Mouse (Mus musculus) limb, embryonic 12.5 days (tissue): Measurements from ENCODE around the gene Pdcd1. TPM values are rescaled to one million over a fixed set of nuclear protein-coding genes. Genes with fewer than 3 reads are reported as not detected.
"Not testable (repeated sequence)": the region's sequence is repeated elsewhere in the genome, so short reads cannot be mapped to it uniquely, and the experiment has no call there.

Experiments
- ATAC-seq: fragments of 200-750 bp; cut with Nextera tagmentation; 2 replicates; pipeline ENCODE4 v1.8.0; 2017; ENCODE audit warnings: low read depth, moderate TSS enrichment; ENCODE audit not compliant: insufficient number of reproducible peaks, insufficient read depth, low FRiP score, low TSS enrichment
- H3K27ac ChIP-seq: fragments of 300-500 bp; sonication (generic); 2 replicates; pipeline ENCODE4 v1.5.1; 2016; ENCODE audit warnings: mild to moderate bottlenecking, moderate library complexity
- H3K27me3 ChIP-seq: fragments of 300-500 bp; sonication (generic); 2 replicates; pipeline ENCODE4 v1.6.1; 2016; ENCODE audit warnings: mild to moderate bottlenecking, moderate library complexity
- H3K36me3 ChIP-seq: fragments of 300-500 bp; sonication (generic); 2 replicates; pipeline ENCODE4 v1.6.1; 2016; ENCODE audit warnings: mild to moderate bottlenecking, moderate library complexity
- H3K4me1 ChIP-seq: fragments of 300-500 bp; sonication (generic); replicated peaks from 2 replicates; pipeline ENCODE4 v1.6.1; 2016
- H3K4me2 ChIP-seq: fragments of 300-500 bp; sonication (generic); 2 replicates; pipeline ENCODE4 v1.6.1; 2016; ENCODE audit warnings: mild to moderate bottlenecking, moderate library complexity
- H3K4me3 ChIP-seq: fragments of 300-500 bp; sonication (generic); replicated peaks from 2 replicates; pipeline ENCODE4 v1.5.1; 2016; ENCODE audit warnings: mild to moderate bottlenecking
- H3K9ac ChIP-seq: fragments of 300-500 bp; sonication (generic); replicated peaks from 2 replicates; pipeline ENCODE4 v1.6.1; 2016; ENCODE audit warnings: mild to moderate bottlenecking, moderate library complexity
- H3K9me3 ChIP-seq: fragments of 300-500 bp; sonication (generic); 2 replicates; pipeline ENCODE4 v1.6.1; 2016; ENCODE audit warnings: mild to moderate bottlenecking, moderate library complexity
- WGBS: fragments of 180-500 bp; shearing (Covaris S2); methylation state at CpG from one replicate; pipeline ENCODE4 v1.1.7; 2016; 5-methylcytosine and 5-hydroxymethylcytosine counted together
- polyA plus RNA-seq: library from polyadenylated mRNA; unstranded; fragments of >200 nt; fragmentation: Nextera tagmentation; extraction: Ambion mirVana; gene quantifications from 2 replicates; pipeline ENCODE4 v1.2.1, GENCODE M21; 2016

Gene Pdcd1
- polyA plus RNA-seq, 1 experiment from 2014 or later = not detected

DNA sequence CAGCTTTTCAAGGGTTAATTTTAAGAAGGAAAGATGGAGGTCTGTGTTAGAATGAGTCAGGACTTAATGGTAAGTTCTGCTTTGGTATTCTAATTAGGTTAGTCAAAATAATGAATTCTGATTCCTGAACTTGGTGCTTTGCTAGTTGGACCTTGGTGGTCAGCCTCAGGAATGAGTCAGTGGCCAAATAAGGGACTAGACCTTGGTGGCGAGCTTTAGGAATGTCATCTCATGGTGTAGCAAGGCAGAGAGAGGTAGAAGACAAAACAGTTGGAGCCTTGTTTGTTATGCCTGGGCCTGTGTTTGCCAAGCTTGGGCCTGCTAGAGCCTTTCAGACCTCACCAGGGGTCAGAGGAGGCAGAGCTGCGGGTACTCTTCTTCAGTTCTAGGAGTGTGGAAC, 23.6 kb downstream of the Pdcd1 start:
- H3K4me2 ChIP-seq = no peak overlapping the region
- H3K36me3 ChIP-seq = no peaks in the 10 kb centered on the region
- H3K9me3 ChIP-seq = no peaks in the 10 kb centered on the region
- ATAC-seq = no peak
- H3K4me3 ChIP-seq = no peak overlapping the region
- no peaks in the 10 kb centered on the region for H3K27me3 ChIP-seq
- H3K27ac ChIP-seq = no peak overlapping the region
- 94% methylated on average over 2 of the region's 2 CpGs for WGBS
- no peaks in the 10 kb centered on the region for H3K4me1 ChIP-seq
- no peak overlapping the region for H3K9ac ChIP-seq

DNA sequence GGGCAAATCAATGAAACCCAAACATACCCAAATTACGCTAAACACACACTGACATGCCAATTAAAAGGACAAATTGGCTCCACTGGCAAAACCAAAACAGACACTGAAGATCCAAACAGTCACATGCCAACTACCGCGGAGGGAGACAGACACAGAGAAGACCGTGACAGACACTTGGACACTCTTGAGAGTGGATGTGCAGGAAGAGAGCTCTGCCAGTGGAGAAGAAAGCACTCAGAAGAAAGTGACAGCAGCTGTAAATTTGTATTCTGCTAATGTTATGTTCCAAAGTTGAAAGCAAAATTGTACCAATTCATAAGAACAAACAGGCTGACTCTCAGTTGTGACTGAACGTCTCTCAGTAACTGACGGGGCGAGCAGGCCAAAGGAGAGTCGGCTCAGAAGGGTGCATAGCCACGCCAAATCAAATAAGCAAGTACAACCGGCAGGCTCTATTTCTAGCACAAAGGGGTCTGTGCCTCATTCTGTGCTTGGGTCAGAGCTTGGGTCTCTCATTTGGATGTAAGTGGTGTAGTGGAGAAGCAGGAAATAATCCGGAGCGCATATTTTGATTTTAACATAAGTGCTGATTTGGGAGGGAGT, 24.7 kb downstream of the Pdcd1 start:
- H3K9me3 ChIP-seq = no peaks in the 10 kb centered on the region
- no peak overlapping the region for H3K4me3 ChIP-seq
- ATAC-seq = no peak
- no peaks in the 10 kb centered on the region for H3K4me1 ChIP-seq
- H3K27me3 ChIP-seq = no peaks in the 10 kb centered on the region
- H3K27ac ChIP-seq = no peak overlapping the region
- WGBS = 90% methylated on average over 12 of the region's 12 CpGs
- H3K36me3 ChIP-seq = no peaks in the 10 kb centered on the region
- no peak overlapping the region for H3K4me2 ChIP-seq
- no peak overlapping the region for H3K9ac ChIP-seq

DNA sequence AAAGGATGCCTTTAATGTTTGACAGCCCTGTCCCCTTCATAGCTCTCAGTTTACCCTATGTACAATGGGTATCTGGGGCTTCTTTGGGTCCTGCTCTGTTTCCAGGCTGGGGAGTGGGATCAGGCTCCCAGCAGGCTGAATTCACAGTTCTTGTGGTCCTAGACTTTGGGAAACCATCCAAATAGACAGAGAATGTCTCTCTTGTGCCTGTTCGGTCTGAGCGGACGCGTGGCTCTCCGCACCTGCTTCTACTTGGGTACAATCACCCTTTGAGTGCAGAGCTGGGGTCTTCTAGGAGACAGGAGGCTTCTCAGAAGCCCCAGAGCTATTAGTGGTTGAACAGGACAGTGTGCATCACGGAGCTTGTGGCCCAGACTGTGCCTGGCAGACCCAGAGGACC, 32.2 kb downstream of the Pdcd1 start, which contains the start of gene Neu4:
TSS of gene Neu4 (plus strand) at position 301 of the 400 bp plus-strand sequence.
- Histone ChIP-seq H3K27me3 (no peaks in the 10 kb centered on the region), H3K4me1 (no peaks in the 10 kb centered on the region), H3K4me2 (no peak within 1 kb of the TSS), H3K4me3 (no peak within 1 kb of the TSS), H3K36me3 (no peaks in the 10 kb centered on the region), H3K9ac (no peak within 1 kb of the TSS), H3K9me3 (no peaks in the 10 kb centered on the region), H3K27ac (no peak within 1 kb of the TSS)
- WGBS = 83% methylated on average over 6 of the region's 6 CpGs
- ATAC-seq = no peak

DNA sequence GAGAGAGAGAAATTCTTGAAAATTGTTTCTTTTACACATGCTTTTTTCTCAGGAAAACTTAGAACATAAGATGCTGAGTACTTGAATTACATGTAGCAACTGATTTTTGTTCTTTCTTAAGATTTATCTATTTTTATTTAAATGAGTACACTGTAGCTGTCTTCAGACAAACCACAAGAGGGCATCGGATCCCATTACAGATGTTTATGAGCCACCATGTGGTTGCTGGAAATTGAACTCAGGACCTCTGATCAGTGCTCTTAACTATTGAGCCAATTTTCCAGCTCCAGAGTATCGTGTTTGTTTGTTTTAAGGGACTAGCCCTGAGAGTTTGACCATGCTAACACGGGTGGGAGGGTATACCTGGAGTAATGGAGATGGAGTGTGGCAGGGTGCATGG, 40.7 kb downstream of the Pdcd1 start:
- no peaks in the 10 kb centered on the region for H3K9me3 ChIP-seq
- H3K27ac ChIP-seq = no peak overlapping the region
- no peak overlapping the region for H3K4me3 ChIP-seq
- H3K9ac ChIP-seq = no peak overlapping the region
- 68% methylated on average over 3 of the region's 3 CpGs for WGBS
- no peaks in the 10 kb centered on the region for H3K36me3 ChIP-seq
- no peak overlapping the region for H3K4me2 ChIP-seq
- H3K27me3 ChIP-seq = no peaks in the 10 kb centered on the region
- no peaks in the 10 kb centered on the region for H3K4me1 ChIP-seq
- ATAC-seq = no peak

DNA sequence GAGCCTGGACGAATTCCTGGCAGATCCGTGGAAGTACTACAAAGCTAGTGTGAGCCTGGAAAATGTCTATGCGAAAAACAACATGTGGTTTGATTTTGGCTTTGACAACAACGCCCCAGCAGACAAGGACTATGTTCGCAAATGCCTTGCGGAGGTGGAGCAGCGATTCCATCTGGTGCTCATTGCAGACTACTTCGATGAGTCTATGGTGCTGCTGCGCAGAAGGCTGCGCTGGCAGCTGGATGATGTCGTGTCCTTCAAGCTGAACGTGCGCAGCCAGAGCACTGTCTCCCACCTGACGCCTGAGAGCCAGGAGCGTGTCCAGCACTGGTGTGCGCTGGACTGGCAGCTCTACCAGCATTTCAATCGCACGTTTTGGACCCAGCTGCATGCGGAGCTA, 43.5 kb downstream of the Pdcd1 start:
- peak; percentile 52; the same call in 1 of the 2 replicates for ATAC-seq
- not testable (repeated sequence) for H3K27me3 ChIP-seq, H3K27ac ChIP-seq, H3K9ac ChIP-seq, H3K4me2 ChIP-seq, H3K36me3 ChIP-seq, H3K4me3 ChIP-seq, H3K4me1 ChIP-seq, H3K9me3 ChIP-seq
- 76% methylated on average over 16 of the region's 19 CpGs for WGBS

DNA sequence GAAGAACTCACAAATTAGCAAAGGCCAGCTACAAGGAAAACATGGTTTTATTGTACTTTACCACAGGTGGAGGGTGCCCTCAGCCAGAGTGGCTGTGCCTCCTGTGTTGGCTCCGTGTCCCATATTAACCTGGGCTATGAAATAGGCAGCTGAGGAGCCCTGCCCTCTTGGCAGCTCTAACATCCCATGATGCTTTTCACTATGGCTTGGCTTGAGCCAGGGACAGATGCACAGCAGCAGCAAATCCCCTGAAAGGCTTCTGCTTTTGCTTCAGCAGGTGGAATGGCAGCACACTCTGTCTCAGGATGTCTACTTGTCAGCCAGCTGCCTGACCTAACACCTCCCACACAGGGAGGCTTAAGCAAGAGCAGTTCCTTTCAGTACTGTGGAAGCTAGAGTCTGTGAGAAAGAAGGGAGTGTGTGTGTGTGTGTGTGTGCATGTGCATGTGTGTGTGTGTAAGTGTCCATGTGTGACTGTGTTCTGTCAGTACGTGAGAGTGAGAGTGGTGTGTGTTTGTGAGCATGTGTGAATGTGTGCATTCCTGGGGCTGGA, 46.3 kb downstream of the Pdcd1 start:
- WGBS = 72% methylated on average over 2 of the region's 2 CpGs
- not testable (repeated sequence) for H3K27ac ChIP-seq, H3K4me3 ChIP-seq, H3K36me3 ChIP-seq, H3K9me3 ChIP-seq, H3K9ac ChIP-seq, H3K4me2 ChIP-seq, H3K4me1 ChIP-seq, H3K27me3 ChIP-seq, ATAC-seq

DNA sequence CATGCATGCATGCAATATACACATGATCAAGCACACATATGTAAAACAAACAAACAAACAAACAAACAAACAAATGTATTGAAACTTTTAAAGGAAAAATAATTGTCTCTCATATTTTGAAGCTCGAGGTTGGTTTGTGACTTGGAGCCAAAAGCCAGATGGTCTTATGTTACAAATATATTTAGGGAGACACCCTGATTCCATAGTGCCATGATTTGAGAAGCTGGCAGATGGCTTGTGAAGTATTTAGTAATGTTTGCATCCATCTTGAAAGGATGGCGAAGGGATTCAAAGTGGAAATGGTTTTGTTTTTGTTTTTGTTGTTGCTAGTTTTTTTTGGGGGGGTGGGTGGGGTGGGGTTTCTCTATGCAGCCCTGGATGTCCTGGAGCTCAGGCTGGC, 51.3 kb downstream of the Pdcd1 start:
- no peak overlapping the region for H3K27ac ChIP-seq
- H3K4me3 ChIP-seq = no peak overlapping the region
- no peak overlapping the region for H3K4me2 ChIP-seq
- no peak for ATAC-seq
- H3K9ac ChIP-seq = no peak overlapping the region
- H3K4me1 ChIP-seq = no peaks in the 10 kb centered on the region
- 78% methylated on average over 2 of the region's 2 CpGs for whole genome bisulfite sequencing
- H3K36me3 ChIP-seq = no peaks in the 10 kb centered on the region
- H3K27me3 ChIP-seq = no peaks in the 10 kb centered on the region
- no peaks in the 10 kb centered on the region for H3K9me3 ChIP-seq

DNA sequence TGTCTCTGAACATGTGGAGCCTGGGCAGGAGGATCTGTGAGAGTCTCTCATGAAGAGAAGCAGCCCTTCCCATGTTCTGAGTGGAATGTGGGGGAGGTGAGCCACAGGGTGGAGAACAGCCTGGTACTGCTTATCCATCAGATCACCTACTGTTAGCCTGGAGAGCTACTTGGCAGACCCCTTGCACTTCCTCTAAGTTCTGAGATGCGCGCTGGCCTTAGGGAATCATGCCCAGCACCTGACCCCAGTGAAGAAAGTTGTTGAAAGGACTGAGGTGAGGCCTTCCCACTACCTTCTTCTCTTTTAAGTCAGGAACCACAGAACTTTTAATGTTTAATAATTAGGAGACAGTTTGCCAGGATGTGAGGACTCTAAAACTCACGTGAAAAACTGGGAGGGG, 60.9 kb downstream of the Pdcd1 start:
- not testable (repeated sequence) for H3K36me3 ChIP-seq, H3K4me3 ChIP-seq, H3K9me3 ChIP-seq, ATAC-seq, H3K27me3 ChIP-seq, H3K9ac ChIP-seq, H3K4me1 ChIP-seq, H3K4me2 ChIP-seq, H3K27ac ChIP-seq
- WGBS = 81% methylated on average over 3 of the region's 3 CpGs

DNA sequence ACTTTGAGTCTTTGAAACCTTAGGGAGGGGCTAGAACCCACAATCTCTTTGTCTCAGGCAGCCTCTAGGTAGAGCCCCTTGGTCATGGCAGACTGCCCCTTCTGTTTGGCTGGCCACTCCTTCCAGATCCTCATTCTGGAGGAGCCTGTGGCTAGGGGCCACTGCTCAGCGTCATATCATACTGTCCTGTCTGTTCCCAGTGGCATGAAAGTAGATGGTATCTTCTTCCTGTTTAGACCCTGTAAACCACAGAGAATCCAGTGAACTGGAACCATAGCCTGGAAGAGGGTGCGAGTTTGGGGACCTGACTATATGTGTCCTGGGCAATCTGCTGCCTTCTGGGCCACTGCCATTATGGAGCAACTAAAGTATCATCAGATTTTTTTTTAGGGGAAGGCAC, 61.3 kb downstream of the Pdcd1 start:
- 82% methylated on average over 2 of the region's 2 CpGs for WGBS
- H3K4me3 ChIP-seq, H3K4me1 ChIP-seq, ATAC-seq, H3K9ac ChIP-seq, H3K27ac ChIP-seq, H3K36me3 ChIP-seq, H3K4me2 ChIP-seq, H3K9me3 ChIP-seq, H3K27me3 ChIP-seq: not testable (repeated sequence)

DNA sequence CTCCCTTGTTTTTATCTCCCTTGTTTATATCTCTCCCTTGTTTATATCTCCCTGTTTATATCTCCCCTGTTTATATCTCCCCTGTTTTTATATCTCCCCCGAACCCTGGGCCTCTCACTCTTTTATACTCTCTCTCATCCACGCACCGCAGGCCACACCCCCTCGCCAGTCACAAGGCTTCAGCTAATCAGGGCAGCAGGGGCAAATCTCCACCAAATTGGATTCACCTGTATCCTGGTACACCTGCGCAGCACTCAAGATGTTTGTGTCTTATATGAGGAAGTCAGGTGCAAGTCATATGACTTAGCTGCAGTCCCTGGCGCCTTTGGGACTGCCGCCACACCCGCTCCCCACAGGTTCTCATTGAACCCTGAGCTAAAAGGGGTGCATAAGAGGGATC, 62.1 kb downstream of the Pdcd1 start, which contains the start of gene Gal3st2c:
TSS of gene Gal3st2c (plus strand) at position 301 of the 400 bp plus-strand sequence.
- 81% methylated on average over 8 of the region's 8 CpGs for WGBS
- not testable (repeated sequence) for H3K27me3 ChIP-seq, H3K4me2 ChIP-seq, H3K4me1 ChIP-seq, H3K9ac ChIP-seq, H3K36me3 ChIP-seq, H3K9me3 ChIP-seq, H3K4me3 ChIP-seq, H3K27ac ChIP-seq, ATAC-seq

DNA sequence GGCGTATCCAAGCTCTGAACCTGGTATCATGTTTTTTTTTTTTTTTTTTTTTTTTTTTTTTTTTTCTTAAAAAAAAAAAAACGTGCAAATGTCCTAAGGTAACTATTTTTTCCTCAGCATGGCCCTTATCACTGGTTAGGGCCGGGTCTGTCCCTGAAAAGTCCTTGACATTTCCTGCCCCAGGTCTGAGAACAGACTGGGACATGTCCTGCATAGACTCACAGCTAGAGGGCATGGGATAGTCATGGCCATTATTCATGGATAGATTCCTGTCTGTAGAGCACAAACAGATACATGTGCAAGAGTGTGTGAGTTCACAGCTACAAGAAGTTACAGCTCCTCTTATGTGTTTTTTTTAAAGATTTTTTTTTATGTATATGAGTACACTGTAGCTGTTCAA, 63.6 kb downstream of the Pdcd1 start:
- ATAC-seq = no peak
- Histone ChIP-seq H3K36me3 (no peaks in the 10 kb centered on the region), H3K4me3 (no peak overlapping the region), H3K9me3 (no peaks in the 10 kb centered on the region), H3K27me3 (no peaks in the 10 kb centered on the region), H3K27ac (no peak overlapping the region), H3K4me2 (no peak overlapping the region), H3K9ac (no peak overlapping the region), H3K4me1 (no peaks in the 10 kb centered on the region)
- 70% methylated on average over 3 of the region's 3 CpGs for WGBS
